Mouse (Mus musculus) cortical plate, adult 2 months (tissue): ENCODE measurements around the gene Gm19684.
"Not testable (repeated sequence)": the region's sequence is repeated elsewhere in the genome, so short reads cannot be mapped to it uniquely, and the experiment has no call there.

Source experiments
- CTCF ChIP-seq: fragments of 200-500 bp; IDR thresholded peaks from 2 replicates; pipeline ENCODE4 v1.5.1; 2011; ENCODE audit warnings: mild to moderate bottlenecking, control low read depth, low read length; ENCODE audit not compliant: insufficient read depth; ENCODE audit errors: extremely low read depth
- POLR2A ChIP-seq: fragments of 200-500 bp; IDR thresholded peaks from 2 replicates; pipeline ENCODE4 v1.6.1; 2011; ENCODE audit warnings: mild to moderate bottlenecking, low read length, control low read depth; ENCODE audit not compliant: insufficient read depth; ENCODE audit errors: extremely low read depth

DNA sequence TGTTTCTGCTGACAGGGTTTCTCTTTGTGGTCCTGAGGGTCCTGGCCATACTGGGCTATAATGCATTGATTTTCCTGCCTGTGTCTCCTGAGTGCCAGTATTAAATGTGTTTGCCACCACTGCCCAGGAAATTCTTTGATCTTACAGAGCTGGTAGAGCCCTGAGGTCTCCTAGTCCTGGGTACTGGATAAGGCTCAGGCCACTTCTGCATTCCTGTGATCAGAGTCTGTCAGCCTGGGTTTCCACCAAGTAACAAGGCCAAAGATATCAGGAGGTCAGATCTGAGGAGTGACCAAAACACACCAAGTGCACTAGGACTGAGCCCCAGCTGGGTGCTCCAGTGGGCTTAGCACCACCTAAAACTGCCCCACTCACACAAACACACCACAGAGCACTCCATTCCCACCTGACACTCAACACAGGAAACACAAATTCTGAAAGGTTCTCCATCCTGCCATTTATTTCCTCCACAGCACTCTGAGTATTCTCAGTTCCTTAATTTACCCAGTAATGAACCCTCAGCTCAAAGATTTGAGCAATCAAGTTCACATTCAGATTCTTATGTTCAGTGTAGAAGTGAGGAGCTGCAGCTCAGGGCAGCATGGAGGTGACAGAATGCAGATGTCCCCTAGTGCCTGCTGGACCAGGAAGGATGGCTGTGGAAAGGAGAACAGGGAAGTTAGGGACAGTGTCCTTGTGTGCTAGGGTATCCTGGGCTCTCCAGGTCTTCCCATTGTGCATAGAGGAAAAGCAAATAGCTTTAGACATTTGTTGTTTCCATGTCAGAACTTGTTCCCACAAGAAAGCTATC, 14.1 kb downstream of the Gm19684 start:
- not testable (repeated sequence) for TF ChIP-seq CTCF, POLR2A
